Mouse (Mus musculus): ENCODE results near the gene Samd3. TPM values are rescaled to one million over a fixed set of nuclear protein-coding genes. Genes with fewer than 3 reads are reported as not detected.
A peak's percentile ranks its signal among the peaks of the same experiment; 100 is the strongest.

The Samd3 gene
- total RNA-seq, 2 experiments from 2014 or later: not detected

- peak in 1 of 2 experiments; percentile 14 for DNase-seq (ENCODE audit: extremely low spot score in 1 of 2, low spot score in 1 of 2)
Measured at GRCm38 (mm10) chr10:26297626-26298025, 68.1 kb downstream of the Samd3 start.

- no peak for DNase-seq (ENCODE audit: extremely low spot score in 1 of 2, low spot score in 1 of 2)
Measured at GRCm38 (mm10) chr10:26302336-26302735, 72.8 kb downstream of the Samd3 start.

GRCm38 (mm10) chr10:26303485-26303884 lies 74.0 kb downstream of the Samd3 start:
- DNase-seq (ENCODE audit: extremely low spot score in 1 of 2, low spot score in 1 of 2): no peak

GRCm38 (mm10) chr10:26314327-26314726 lies 84.8 kb downstream of the Samd3 start:
- DNase-seq (ENCODE audit: extremely low spot score in 1 of 2, low spot score in 1 of 2): peak; percentile 9 to 21

GRCm38 (mm10) chr10:26320679-26321078 lies 91.2 kb downstream of the Samd3 start:
- no peak for DNase-seq (ENCODE audit: extremely low spot score in 1 of 2, low spot score in 1 of 2)

Other genes with a start within 250 kb of the Samd3 start
- 1 to 10 TPM in 1 of 2 experiments, under 1 TPM in 1; 0.98 to 1.2 TPM for gene Gm9767, start 151.5 kb upstream of the Samd3 start, total RNA-seq (2021)
- gene Tmem200a, start 150.7 kb upstream of the Samd3 start, total RNA-seq (2021): 10 to 100 TPM; 22.7 to 28.0 TPM
- 10 to 100 TPM; 17.9 TPM for gene L3mbtl3, start 146.3 kb downstream of the Samd3 start, total RNA-seq (2021)